Mouse (Mus musculus): ENCODE measurements around the gene Prkcd. TPM values are rescaled to one million over a fixed set of nuclear protein-coding genes. Genes with fewer than 3 reads are reported as not detected.

Prkcd gene
- total and polyA plus RNA-seq, 2 experiments from 2014 or later, result 19.6 to 26.8 TPM

DNA sequence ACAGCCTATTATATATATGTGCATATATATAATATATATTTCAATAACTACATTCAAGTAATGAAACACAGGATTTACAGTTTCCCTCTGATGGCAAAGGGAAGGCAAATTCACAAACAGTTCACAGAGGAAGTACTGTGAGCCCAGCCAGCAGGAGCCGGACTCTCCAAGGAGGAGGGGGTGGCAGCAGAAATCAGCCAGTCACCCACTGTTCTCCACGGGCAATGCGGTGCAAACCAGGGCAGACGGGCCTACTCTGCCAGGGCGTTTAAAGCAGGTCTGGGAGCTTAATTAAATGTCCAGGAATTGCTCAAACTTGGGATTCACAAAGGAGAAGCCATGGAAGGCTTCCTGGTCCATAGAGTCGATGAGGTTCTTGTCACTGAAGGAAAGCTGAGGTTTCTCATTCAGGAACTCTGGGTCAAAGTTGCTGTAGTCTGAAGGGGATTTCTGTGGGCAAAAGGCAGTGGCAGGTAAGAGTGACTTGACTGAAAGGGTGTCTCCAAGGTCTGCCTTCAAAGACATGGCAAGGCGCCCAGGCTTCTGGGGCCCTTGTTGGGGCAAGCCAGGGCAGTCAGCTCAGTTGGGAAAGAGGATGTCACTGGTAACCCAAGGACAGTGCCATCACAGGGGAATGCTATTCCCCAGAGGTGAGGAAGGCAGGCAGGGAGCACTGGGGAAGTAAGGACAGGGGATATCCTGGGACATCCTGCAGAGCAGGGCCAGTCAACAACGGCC is 30.3 kb downstream of the Prkcd start:
- Histone ChIP-seq H3K4me3 (ENCODE audit: low read length) (no peak overlapping the region), H3K4me2 (ENCODE audit: low read depth, low read length) (no peak overlapping the region), H3K9me3 (ENCODE audit: low read length) (no peaks in the 10 kb centered on the region), H3K9ac (replicated peaks; ENCODE audit: low read length) (no peak overlapping the region), H3K4me1 (ENCODE audit: insufficient read depth, low read length) (0 out of 2 replicates have a peak, but pooled peaks cover 13% of the 10 kb centered on the region), H3K27ac (no peak overlapping the region), H3K27me3 (ENCODE audit: insufficient read depth, low read length) (no peaks in the 10 kb centered on the region), H3K36me3 (ENCODE audit: insufficient read depth, low read length) (no peaks in the 10 kb centered on the region)
- ATAC-seq (no peak), DNase-seq (ENCODE audit: low spot score) (no peak)
- TF ChIP-seq CTCF (IDR thresholded peaks at IDR 0.05; ENCODE audit: low read depth), result no peak
- 77% methylated on average over 8 of the region's 8 CpGs for WGBS

DNA sequence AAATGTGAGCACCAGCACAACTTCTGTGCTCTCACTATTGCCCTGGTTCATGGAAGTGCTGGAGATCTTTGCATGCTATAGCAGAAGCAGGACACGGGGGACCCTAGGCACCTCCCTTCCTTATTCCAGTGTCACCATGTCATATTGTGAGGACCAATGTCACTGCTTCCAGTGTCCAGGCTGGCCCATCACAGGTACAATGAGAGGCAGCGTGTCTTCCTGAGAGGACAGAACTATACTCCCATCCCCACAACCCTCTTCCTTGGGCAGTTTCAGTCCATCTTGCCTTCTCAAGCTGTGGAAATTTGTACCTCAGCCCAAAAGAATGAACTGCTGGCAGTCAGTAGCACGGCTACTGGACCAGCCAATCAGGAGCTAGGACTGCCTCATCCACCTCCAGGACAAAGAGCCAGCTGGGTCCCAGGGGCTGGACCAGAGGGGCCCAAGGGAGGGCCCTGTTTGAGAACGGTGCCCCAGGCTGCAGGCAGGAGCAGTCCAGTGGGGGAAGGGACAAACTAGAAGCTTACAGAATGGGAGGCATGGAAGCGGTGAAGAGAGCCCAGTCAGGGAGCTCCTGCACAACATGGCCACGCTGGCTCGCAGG is 31.8 kb downstream of the Prkcd start:
- no peak overlapping the region for H3K4me2 ChIP-seq (ENCODE audit: low read depth, low read length)
- peak overlapping the region; percentile 80 for H3K27ac ChIP-seq
- no peak overlapping the region for H3K4me3 ChIP-seq (ENCODE audit: low read length)
- no peaks in the 10 kb centered on the region for H3K9me3 ChIP-seq (ENCODE audit: low read length)
- no peak for TF ChIP-seq CTCF (IDR thresholded peaks at IDR 0.05; ENCODE audit: low read depth)
- 0 out of 2 replicates have a peak, but pooled peaks cover 13% of the 10 kb centered on the region for H3K4me1 ChIP-seq (ENCODE audit: insufficient read depth, low read length)
- DNase-seq (ENCODE audit: low spot score), result peak; percentile 64
- no peaks in the 10 kb centered on the region for H3K36me3 ChIP-seq (ENCODE audit: insufficient read depth, low read length)
- 29% methylated on average over 7 of the region's 7 CpGs for WGBS
- H3K9ac ChIP-seq (replicated peaks; ENCODE audit: low read length), result no peak overlapping the region
- peak; percentile 74; the same call in 1 of the 2 replicates for ATAC-seq
- H3K27me3 ChIP-seq (ENCODE audit: insufficient read depth, low read length), result no peaks in the 10 kb centered on the region

DNA sequence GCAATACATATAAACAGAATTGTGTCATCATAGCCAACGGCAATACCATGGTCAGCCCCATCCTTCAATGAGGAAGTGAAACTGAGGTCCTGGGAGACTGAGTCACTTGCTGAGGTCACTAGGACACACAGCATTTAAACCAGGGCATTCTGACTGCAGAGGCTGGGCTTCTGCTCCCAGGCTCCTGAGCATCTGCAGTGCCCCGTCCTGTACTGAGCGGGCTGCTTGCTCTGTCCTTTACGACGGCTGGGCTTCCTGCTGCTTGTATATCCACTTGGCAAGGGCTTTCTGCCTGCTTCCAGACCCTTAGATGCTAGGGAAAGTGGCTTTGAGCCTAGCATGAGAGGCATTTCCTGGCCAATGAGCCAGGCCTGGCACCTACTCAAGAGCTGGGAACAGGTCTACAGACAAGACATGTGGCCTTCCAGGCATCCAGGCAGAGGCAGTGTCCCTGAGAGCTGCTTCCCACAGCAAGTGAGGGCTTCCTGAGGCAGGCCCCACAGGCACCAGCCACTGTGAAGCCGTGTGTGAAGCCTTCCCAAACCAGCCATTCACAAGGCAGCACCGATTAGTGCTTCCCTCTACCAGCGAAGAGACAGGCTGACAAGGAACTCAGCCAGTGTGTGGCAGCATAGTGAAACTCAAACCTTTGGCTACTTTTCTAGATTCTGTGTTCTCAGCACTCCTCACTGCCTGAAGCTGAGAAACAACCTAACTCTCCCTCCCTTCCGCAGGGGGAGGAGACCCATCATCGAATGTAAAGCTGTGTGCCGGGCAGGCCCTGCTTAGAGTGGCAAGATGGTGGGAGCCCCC is 32.5 kb downstream of the Prkcd start:
- no peaks in the 10 kb centered on the region for H3K27me3 ChIP-seq (ENCODE audit: insufficient read depth, low read length)
- no peak overlapping the region for H3K4me3 ChIP-seq (ENCODE audit: low read length)
- H3K4me1 ChIP-seq (ENCODE audit: insufficient read depth, low read length), result 0 out of 2 replicates have a peak, but pooled peaks cover 13% of the 10 kb centered on the region
- no peaks in the 10 kb centered on the region for H3K9me3 ChIP-seq (ENCODE audit: low read length)
- peak overlapping the region; percentile 80 for H3K27ac ChIP-seq
- H3K36me3 ChIP-seq (ENCODE audit: insufficient read depth, low read length), result no peaks in the 10 kb centered on the region
- no peak overlapping the region for H3K9ac ChIP-seq (replicated peaks; ENCODE audit: low read length)
- ATAC-seq (peak; percentile 80), DNase-seq (ENCODE audit: low spot score) (peak; percentile 87)
- TF ChIP-seq CTCF (IDR thresholded peaks at IDR 0.05; ENCODE audit: low read depth), result peak; percentile 66
- WGBS, result 24% methylated on average over 11 of the region's 11 CpGs
- H3K4me2 ChIP-seq (ENCODE audit: low read depth, low read length), result no peak overlapping the region

- H3K9ac ChIP-seq (replicated peaks; ENCODE audit: low read length), result no peak overlapping the region
- H3K4me3 ChIP-seq (ENCODE audit: low read length), result no peak overlapping the region
- H3K9me3 ChIP-seq (ENCODE audit: low read length), result no peaks in the 10 kb centered on the region
- H3K27me3 ChIP-seq (ENCODE audit: insufficient read depth, low read length), result no peaks in the 10 kb centered on the region
- H3K4me1 ChIP-seq (ENCODE audit: insufficient read depth, low read length), result 0 out of 2 replicates have a peak, but pooled peaks cover 20% of the 10 kb centered on the region
- H3K27ac ChIP-seq, result no peak overlapping the region
- WGBS, result 12% methylated on average over 6 of the region's 6 CpGs
- TF ChIP-seq CTCF (IDR thresholded peaks at IDR 0.05; ENCODE audit: low read depth), result peak; percentile 96
- DNase-seq (ENCODE audit: low spot score) (peak; percentile 82), ATAC-seq (no peak)
- H3K36me3 ChIP-seq (ENCODE audit: insufficient read depth, low read length), result no peaks in the 10 kb centered on the region
- no peak overlapping the region for H3K4me2 ChIP-seq (ENCODE audit: low read depth, low read length)
Observed at GRCm38 (mm10) chr14:30591417-30591816, 34.6 kb downstream of the Prkcd start.

DNA sequence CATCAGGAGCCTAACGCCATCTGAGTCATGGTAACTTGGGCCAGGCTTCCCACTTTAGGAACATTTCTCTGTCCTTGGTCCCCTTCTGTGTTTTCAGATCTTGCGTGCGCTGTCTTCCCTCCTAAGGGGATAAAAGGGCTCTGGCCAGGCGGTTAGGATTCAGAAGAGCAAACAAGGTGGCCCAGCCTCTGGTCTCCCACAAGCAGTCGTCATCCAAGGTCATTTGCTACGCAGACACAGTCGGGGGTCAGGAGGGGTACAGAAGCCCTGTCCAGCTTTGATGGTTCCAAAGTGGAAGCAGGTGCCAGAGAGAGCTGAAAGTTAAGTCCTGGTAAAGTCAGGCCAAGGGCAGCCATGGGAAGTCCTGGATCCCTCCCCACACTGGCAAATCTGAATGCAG is 35.1 kb downstream of the Prkcd start:
- ATAC-seq (no peak), DNase-seq (ENCODE audit: low spot score) (no peak)
- no peak for TF ChIP-seq CTCF (IDR thresholded peaks at IDR 0.05; ENCODE audit: low read depth)
- H3K4me2 ChIP-seq (ENCODE audit: low read depth, low read length), result no peak overlapping the region
- H3K27ac ChIP-seq, result no peak overlapping the region
- no peak overlapping the region for H3K4me3 ChIP-seq (ENCODE audit: low read length)
- WGBS, result 76% methylated on average over 7 of the region's 7 CpGs
- no peaks in the 10 kb centered on the region for H3K27me3 ChIP-seq (ENCODE audit: insufficient read depth, low read length)
- no peak overlapping the region for H3K9ac ChIP-seq (replicated peaks; ENCODE audit: low read length)
- no peaks in the 10 kb centered on the region for H3K36me3 ChIP-seq (ENCODE audit: insufficient read depth, low read length)
- H3K9me3 ChIP-seq (ENCODE audit: low read length), result no peaks in the 10 kb centered on the region
- 0 out of 2 replicates have a peak, but pooled peaks cover 20% of the 10 kb centered on the region for H3K4me1 ChIP-seq (ENCODE audit: insufficient read depth, low read length)

GRCm38 (mm10) chr14:30590041-30590645 is 35.9 kb downstream of the Prkcd start:
- no peak for TF ChIP-seq CTCF (IDR thresholded peaks at IDR 0.05; ENCODE audit: low read depth)
- Histone ChIP-seq H3K9ac (replicated peaks; ENCODE audit: low read length) (no peak overlapping the region), H3K27me3 (ENCODE audit: insufficient read depth, low read length) (no peaks in the 10 kb centered on the region), H3K36me3 (ENCODE audit: insufficient read depth, low read length) (no peaks in the 10 kb centered on the region), H3K27ac (no peak overlapping the region), H3K4me1 (ENCODE audit: insufficient read depth, low read length) (0 out of 2 replicates have a peak, but pooled peaks cover 20% of the 10 kb centered on the region), H3K4me3 (ENCODE audit: low read length) (no peak overlapping the region), H3K9me3 (ENCODE audit: low read length) (no peaks in the 10 kb centered on the region), H3K4me2 (ENCODE audit: low read depth, low read length) (no peak overlapping the region)
- 56% methylated on average over 11 of the region's 11 CpGs for WGBS
- no peak for DNase-seq (ENCODE audit: low spot score)
- no peak for ATAC-seq
